Mouse (Mus musculus) spleen, postnatal 36 days (tissue): ENCODE measurements around the gene Hoxb3.

Experiments used
- DNase-seq, 2 experiments: peaks; one replicate each; pipeline ENCODE4 v3.0.0; 2022; ENCODE audit warnings: low spot score in 2 of 2, mixed read lengths in 1 of 2

Hoxb3 gene

GRCm38 (mm10) chr11:96323154-96323553 is at the start of gene Hoxb3:
Hoxb3 (plus strand) TSS chr11:96323326.
- DNase-seq = no peak

DNA sequence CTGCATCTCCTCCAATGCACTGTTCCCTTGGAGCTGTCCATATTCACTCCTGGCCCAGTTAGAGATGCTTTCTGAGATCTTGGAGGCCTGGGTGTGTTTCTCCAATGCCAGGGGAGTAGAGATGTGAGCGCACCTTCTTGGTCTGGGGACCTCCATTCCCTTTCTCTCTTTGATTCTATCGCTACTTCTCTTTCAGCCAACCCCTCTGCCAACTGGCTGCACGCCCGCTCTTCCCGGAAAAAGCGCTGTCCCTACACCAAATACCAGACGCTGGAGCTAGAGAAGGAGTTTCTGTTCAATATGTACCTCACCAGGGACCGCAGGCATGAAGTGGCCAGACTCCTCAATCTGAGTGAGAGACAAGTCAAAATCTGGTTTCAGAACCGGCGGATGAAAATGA is 48.7 kb upstream of the Hoxb3 start:
- no peak for DNase-seq

GRCm38 (mm10) chr11:96275896-96276295 is 47.2 kb upstream of the Hoxb3 start:
- no peak for DNase-seq

GRCm38 (mm10) chr11:96277151-96278044 is 45.7 kb upstream of the Hoxb3 start:
- no peak for DNase-seq

- no peak for DNase-seq
Measured at GRCm38 (mm10) chr11:96278324-96278723, 44.8 kb upstream of the Hoxb3 start.

- peak; percentile 51 to 56 for DNase-seq
Measured at GRCm38 (mm10) chr11:96278773-96279172, 44.4 kb upstream of the Hoxb3 start.

GRCm38 (mm10) chr11:96279421-96280233 is 43.5 kb upstream of the Hoxb3 start:
- DNase-seq = no peak

DNA sequence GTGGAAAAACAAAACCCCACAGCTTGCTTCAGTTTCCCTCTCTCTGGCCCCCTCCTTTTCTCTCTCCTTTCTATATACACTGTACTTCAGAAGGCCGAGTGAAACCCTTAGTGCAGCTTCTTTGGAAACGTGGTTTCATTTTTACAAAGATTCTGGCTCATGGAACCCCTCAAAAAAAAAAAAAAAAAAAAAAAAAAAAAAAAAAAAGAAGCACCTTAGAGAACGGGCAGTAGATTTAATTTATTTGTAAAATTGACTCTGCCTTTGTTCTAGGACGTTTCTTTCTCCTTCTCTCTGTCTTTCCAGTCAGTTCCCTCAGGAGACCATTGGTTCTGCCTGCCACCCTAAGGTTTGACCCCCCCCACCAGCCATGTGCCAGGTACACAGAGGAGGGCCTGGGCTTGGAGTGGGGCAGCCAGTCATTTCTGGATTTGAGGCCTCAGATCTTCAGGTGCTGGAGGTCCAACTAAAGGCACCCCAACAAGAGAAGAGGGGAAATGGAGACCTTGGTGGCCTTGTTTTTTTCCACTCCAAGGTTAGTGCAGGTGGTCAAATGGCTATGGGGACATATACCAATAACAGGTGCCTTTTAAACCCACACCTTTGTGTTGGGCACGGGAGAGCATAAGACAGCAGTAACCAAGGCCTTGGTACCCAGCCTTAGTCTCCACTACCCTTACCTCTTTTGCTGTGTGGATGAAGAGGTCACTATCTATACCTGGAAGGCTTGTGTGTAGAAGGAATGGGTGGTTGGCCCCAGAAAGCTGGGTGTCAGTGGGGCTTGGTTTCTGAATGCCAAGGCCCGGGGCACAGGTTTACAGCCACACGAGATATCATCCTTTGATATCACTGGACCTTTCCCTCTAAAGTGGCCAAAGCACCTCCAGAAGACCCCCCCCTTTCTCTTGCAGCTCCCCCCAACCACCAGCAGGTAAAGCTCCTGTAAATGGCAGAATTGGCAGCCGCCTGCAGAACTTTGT is 42.4 kb upstream of the Hoxb3 start:
- DNase-seq = no peak

GRCm38 (mm10) chr11:96281396-96281795 is 41.7 kb upstream of the Hoxb3 start:
- DNase-seq = no peak

DNA sequence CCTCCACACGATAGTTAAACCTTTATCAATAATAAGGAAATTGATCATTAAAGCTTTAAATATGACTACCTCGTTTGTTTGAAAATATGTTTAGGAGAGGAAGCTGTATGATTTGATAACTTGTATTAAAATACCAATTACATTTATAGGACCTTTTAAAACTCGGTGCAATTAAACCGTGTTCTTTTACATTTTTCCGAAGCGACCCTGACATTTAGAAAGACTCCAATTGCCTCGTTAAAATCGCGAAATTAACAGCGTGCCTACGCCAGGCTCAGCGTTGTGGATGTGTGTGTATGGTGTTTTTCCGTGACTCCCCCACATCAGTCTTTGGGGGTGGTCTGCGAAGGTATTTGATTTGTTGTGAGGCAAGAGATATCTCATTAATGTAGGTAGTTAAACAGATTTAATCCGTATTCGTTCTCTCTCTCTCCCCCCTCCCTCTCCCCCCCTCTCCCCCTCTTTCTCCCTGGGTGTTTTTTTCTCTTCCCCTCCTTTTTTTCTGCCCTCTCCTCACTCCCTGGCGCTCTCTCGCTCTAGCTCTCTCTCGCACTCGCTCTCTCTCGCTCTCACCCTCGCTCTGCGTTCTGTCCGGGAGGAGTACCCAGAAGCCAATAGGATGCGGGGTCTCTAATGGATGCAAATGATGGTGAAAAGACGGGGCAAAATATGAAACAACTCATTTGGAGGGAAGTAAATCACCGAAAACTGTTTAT is 41.1 kb upstream of the Hoxb3 start, which contains the start of gene Hoxb8:
TSS of gene Hoxb8 (plus strand) at position 51 of the 716 bp plus-strand sequence.
- DNase-seq = no peak

DNA sequence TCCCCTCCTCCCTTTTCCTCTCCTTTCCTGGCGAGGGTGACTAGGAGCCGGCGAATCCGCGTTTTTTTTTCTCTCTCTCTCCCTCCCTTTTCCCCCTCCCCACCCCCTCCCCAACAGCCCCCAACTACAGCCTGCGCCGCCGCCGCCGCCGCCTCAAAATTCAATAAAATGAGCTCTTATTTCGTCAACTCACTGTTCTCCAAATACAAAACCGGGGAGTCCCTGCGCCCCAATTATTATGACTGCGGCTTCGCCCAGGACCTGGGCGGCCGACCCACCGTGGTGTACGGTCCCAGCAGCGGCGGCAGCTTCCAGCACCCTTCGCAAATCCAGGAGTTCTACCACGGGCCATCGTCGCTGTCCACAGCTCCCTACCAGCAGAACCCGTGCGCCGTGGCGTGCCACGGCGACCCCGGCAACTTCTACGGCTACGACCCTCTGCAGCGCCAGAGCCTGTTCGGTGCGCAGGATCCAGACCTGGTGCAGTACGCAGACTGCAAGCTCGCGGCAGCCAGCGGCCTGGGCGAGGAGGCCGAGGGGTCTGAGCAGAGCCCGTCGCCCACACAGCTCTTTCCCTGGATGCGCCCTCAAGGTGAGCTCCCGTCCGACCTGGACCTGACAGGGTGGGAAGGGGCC is 40.2 kb upstream of the Hoxb3 start:
- DNase-seq = no peak

DNA sequence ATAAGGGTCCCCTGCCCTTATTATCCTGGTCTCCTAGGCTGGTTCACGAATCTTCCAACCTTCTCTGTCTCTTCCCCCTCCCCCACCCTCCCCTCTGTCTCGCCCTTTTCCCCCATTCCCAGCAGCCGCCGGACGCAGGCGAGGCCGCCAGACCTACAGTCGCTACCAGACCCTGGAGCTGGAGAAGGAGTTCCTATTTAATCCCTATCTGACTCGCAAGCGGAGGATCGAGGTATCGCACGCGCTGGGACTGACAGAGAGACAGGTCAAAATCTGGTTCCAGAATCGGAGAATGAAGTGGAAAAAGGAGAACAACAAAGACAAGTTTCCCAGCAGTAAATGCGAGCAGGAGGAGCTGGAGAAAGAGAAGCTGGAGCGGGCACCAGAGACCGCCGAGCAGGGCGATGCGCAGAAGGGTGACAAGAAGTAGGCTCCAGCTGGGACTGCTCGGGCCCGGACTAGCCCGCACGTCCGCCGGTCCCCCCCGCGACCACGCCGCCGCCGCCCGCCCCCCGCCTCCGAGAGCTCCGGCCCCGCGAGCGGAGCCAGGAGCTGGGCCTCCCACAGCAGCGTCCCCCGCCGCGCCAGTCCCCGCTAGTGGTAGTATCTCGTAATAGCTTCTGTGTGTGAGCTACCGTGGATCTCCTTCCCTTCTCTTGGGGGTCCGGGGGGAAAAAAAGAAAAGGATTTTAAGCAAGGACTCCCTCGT is 38.9 kb upstream of the Hoxb3 start:
- no peak for DNase-seq

DNA sequence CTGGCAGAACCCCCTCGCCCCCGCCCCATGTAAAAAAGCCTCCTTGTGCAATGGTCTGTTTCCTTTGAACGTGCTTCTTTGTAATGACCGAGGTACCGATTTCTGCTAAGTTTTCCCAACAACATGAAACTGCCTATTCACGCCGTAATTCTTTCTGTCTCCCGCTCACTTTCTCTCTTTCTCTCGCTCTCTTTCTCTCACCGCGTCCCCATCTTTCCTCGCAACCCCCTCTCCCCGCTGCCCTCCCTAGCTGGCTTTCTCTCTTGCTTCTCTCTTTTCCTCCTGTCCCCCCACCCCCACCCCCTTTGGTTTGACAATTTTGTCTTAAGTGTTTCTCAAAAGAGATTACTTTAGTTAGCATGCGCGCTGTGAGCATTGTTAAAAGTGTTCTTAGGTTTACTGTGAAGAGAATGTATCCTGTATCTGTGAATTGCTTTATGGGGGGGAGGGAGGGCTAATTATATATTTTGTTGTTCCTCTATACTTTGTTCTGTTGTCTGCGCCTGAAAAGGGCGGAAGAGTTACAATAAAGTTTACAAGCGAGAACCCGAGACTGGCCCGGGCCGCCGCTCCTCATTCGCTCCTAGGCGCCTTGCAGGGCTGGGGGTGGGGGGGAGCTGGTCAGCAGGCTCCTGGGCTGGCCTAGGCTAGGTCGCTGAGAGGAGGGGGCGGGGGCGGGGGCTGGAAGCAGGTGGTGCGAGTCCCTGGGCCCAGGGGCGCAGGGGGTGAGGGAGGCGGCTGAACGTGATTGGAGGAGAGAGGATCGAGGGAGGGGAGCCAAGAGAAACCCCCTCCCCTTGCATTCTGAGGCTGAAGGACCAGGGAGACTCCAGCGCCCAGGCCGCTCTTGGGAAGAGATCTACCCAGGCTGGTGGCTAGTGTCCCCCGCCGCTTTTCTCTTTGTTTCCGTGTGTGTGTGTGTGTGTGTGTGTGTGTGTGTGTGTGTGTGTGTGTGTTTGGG is 38.1 kb upstream of the Hoxb3 start:
- DNase-seq = no peak

GRCm38 (mm10) chr11:96285771-96286738 is 37.1 kb upstream of the Hoxb3 start, which contains the start of gene Hoxb7:
Hoxb7 (plus strand) TSS chr11:96286623.
- DNase-seq = no peak

DNA sequence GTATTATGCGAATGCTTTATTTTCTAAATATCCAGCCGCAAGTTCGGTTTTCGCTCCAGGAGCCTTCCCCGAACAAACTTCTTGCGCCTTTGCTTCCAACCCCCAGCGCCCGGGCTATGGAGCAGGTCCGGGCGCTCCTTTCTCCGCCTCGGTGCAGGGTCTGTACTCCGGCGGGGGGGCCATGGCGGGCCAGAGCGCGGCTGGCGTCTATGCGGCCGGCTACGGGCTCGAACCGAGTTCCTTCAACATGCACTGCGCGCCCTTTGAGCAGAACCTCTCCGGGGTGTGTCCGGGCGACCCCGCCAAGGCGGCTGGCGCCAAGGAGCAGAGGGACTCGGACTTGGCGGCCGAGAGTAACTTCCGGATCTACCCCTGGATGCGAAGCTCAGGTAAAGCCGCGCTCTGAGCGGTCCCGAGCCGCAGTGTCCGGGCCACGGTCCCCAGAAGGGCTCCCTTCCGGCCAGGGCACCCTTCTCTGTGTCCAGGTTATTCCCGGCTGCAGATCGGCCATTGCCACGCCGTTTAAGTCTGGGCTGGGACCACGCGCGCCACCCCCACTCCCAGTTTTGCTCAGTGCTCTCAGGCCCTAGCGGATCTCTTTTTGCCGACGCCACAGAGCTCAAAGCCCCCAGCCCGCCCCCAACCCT is 36.3 kb upstream of the Hoxb3 start:
- no peak for DNase-seq

DNA sequence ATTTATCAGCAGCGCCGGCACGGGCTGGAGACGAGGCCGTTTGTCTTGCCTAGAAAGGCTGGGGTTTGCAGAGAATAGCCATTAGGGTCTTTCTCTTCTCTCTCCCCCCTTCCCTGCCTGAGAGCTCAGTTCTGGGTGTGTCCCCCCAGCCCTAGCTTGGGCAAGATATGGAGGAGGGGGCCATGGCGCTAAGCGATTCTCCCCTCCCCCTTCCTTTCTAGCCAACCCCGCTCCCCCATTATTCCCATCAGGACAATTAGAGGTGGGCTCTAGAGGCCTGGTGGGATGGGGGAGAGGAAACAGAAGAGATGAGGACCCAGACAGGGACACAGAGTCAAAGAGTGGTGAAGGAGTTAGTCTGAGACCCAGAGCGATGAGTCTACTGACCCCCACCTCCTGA is 35.7 kb upstream of the Hoxb3 start:
- no peak for DNase-seq
